Mouse (Mus musculus) myocyte (in vitro differentiated cells): Measurements from ENCODE around the gene Rabl6. TPM values are rescaled to one million over a fixed set of nuclear protein-coding genes. Genes with fewer than 3 reads are reported as not detected.

Experiments
- H3K27me3 ChIP-seq: one replicate; pipeline ENCODE4 v1.6.1; 2011; ENCODE audit not compliant: control insufficient read depth, insufficient read depth, insufficient read length
- H3K36me3 ChIP-seq: one replicate; pipeline ENCODE4 v1.6.1; 2011; ENCODE audit not compliant: control insufficient read depth, insufficient read depth
- H3K4me2 ChIP-seq: one replicate; pipeline ENCODE4 v1.6.1; 2011; ENCODE audit warnings: low read depth, control low read depth
- H3K4me3 ChIP-seq: one replicate; pipeline ENCODE4 v1.5.1; 2011; ENCODE audit warnings: mild to moderate bottlenecking, control low read depth, moderate library complexity
- H3K79me2 ChIP-seq: one replicate; pipeline ENCODE4 v1.6.1; 2011; ENCODE audit not compliant: control insufficient read depth, insufficient read depth
- H3ac ChIP-seq: one replicate; pipeline ENCODE4 v1.6.1; 2011; ENCODE audit not compliant: control insufficient read depth, insufficient read length
- CEBPB ChIP-seq: IDR thresholded peaks from 2 replicates; pipeline ENCODE4 v1.6.1; 2011; ENCODE audit warnings: mild to moderate bottlenecking, moderate library complexity; ENCODE audit not compliant: poor library complexity, insufficient read depth, severe bottlenecking
- E2F4 ChIP-seq: IDR thresholded peaks from one replicate; pipeline ENCODE4 v1.6.1; 2011; ENCODE audit warnings: mild to moderate bottlenecking, control low read depth, moderate library complexity; ENCODE audit not compliant: insufficient read depth
- MAX ChIP-seq: IDR thresholded peaks from one replicate; pipeline ENCODE4 v1.6.1; 2011; ENCODE audit warnings: low read depth, mild to moderate bottlenecking, control low read depth
- MYOD1 ChIP-seq, 3 experiments: IDR thresholded peaks; one replicate each; pipeline ENCODE4 v1.6.1; 2011; ENCODE audit warnings: control low read depth in 2 of 3, low read depth in 2 of 3, mild to moderate bottlenecking in 2 of 3, moderate library complexity in 1 of 3; ENCODE audit not compliant: insufficient read length in 2 of 3, control insufficient read depth in 1 of 3
- MYOG ChIP-seq, 3 experiments: IDR thresholded peaks; one replicate each; pipeline ENCODE4 v1.6.1; 2011; ENCODE audit warnings: control low read depth in 2 of 3, low read depth in 2 of 3, mild to moderate bottlenecking in 2 of 3; ENCODE audit not compliant: insufficient read length in 2 of 3, control insufficient read depth in 1 of 3, insufficient read depth in 1 of 3
- POLR2A ChIP-seq: IDR thresholded peaks from one replicate; pipeline ENCODE4 v1.6.1; 2011; ENCODE audit warnings: low read depth, mild to moderate bottlenecking, control low read depth, moderate library complexity; ENCODE audit not compliant: insufficient read length
- POLR2AphosphoS2 ChIP-seq: IDR thresholded peaks from one replicate; pipeline ENCODE4 v1.6.1; 2011; ENCODE audit warnings: low read depth, control low read depth; ENCODE audit not compliant: insufficient read length
- REST ChIP-seq: IDR thresholded peaks from one replicate; pipeline ENCODE4 v1.6.1; 2011; ENCODE audit warnings: mild to moderate bottlenecking, control low read depth, moderate library complexity; ENCODE audit not compliant: insufficient read depth, insufficient read length
- SRF ChIP-seq: IDR thresholded peaks from one replicate; pipeline ENCODE4 v1.6.1; 2011; ENCODE audit warnings: low read depth; ENCODE audit not compliant: control insufficient read depth, insufficient read length
- TCF12 ChIP-seq: IDR thresholded peaks from one replicate; pipeline ENCODE4 v1.6.1; 2011; ENCODE audit warnings: mild to moderate bottlenecking, control low read depth; ENCODE audit not compliant: poor library complexity, insufficient read depth, severe bottlenecking
- TCF3 ChIP-seq: IDR thresholded peaks from one replicate; pipeline ENCODE4 v1.6.1; 2011; ENCODE audit warnings: low read depth, control low read depth; ENCODE audit not compliant: insufficient read length
- USF1 ChIP-seq: IDR thresholded peaks from one replicate; pipeline ENCODE4 v1.6.1; 2011; ENCODE audit warnings: low read depth, mild to moderate bottlenecking, control low read depth, moderate library complexity
- polyA plus RNA-seq: library from polyadenylated mRNA; unstranded; fragments of >200 nt; fragmentation: generic; extraction: Trizol; gene quantifications from one replicate; pipeline ENCODE4 v1.2.1, GENCODE M21; 2012; ENCODE audit warnings: missing spikeins

Rabl6 gene
- polyA plus RNA-seq, 1 experiment: 76.5 TPM

GRCm38 (mm10) chr2:25579737-25580460 is 28.4 kb downstream of the Rabl6 start:
- no peaks in the 10 kb centered on the region for H3K27me3 ChIP-seq
- TF ChIP-seq MYOG (IDR thresholded peaks at IDR 0.05; ENCODE audit: control insufficient read depth in 1 of 3, insufficient read depth in 1 of 3, insufficient read length in 2 of 3, low read depth in 2 of 3): no peak
- TF ChIP-seq SRF: no peak
- no peak for TF ChIP-seq USF1
- TF ChIP-seq E2F4: no peak
- no peak for TF ChIP-seq CEBPB
- TF ChIP-seq POLR2A: no peak
- no peak for TF ChIP-seq REST
- TF ChIP-seq MYOD1 (IDR thresholded peaks at IDR 0.05; ENCODE audit: control insufficient read depth in 1 of 3, insufficient read length in 2 of 3, low read depth in 2 of 3): no peak
- TF ChIP-seq MAX: no peak
- TF ChIP-seq TCF12: no peak
- no peak for TF ChIP-seq TCF3
- TF ChIP-seq POLR2AphosphoS2: no peak
- H3K4me2 ChIP-seq: no peak overlapping the region
- H3K79me2 ChIP-seq: no peaks in the 10 kb centered on the region
- H3K36me3 ChIP-seq: peaks cover 5% of the 10 kb centered on the region
- no peak overlapping the region for H3K4me3 ChIP-seq
- H3ac ChIP-seq: no peak overlapping the region

GRCm38 (mm10) chr2:25578796-25579736 is 29.3 kb downstream of the Rabl6 start:
- H3K27me3 ChIP-seq: no peaks in the 10 kb centered on the region
- no peaks in the 10 kb centered on the region for H3K79me2 ChIP-seq
- no peak for TF ChIP-seq USF1
- peak in 1 of 3 experiments; percentile 0 for TF ChIP-seq MYOD1 (IDR thresholded peaks at IDR 0.05; ENCODE audit: control insufficient read depth in 1 of 3, insufficient read length in 2 of 3, low read depth in 2 of 3)
- H3K4me3 ChIP-seq: no peak overlapping the region
- H3K4me2 ChIP-seq: no peak overlapping the region
- no peaks in the 10 kb centered on the region for H3K36me3 ChIP-seq
- H3ac ChIP-seq: no peak overlapping the region

- Histone ChIP-seq H3K4me2 (no peak overlapping the region), H3K27me3 (no peaks in the 10 kb centered on the region), H3K36me3 (no peaks in the 10 kb centered on the region), H3ac (no peak overlapping the region), H3K79me2 (no peaks in the 10 kb centered on the region), H3K4me3 (no peak overlapping the region)
- no peak for TF ChIP-seq POLR2AphosphoS2
- no peak for TF ChIP-seq SRF
These were observed 30.1 kb downstream of the Rabl6 start for GRCm38 (mm10) chr2:25577951-25578795.

GRCm38 (mm10) chr2:25576965-25577891 is 31.1 kb downstream of the Rabl6 start:
- Histone ChIP-seq H3K27me3 (no peaks in the 10 kb centered on the region), H3K79me2 (peaks cover 5% of the 10 kb centered on the region), H3ac (no peak overlapping the region), H3K4me3 (no peak overlapping the region), H3K36me3 (no peaks in the 10 kb centered on the region), H3K4me2 (no peak overlapping the region)
- TF ChIP-seq TCF3: no peak
